Mouse (Mus musculus) gastrocnemius, adult 18-20 months (tissue): ENCODE data around the gene BC048507. TPM values are rescaled to one million over a fixed set of nuclear protein-coding genes. Genes with fewer than 3 reads are reported as not detected.
A peak's percentile ranks its signal among the peaks of the same experiment; 100 is the strongest.
"Not testable (repeated sequence)": the region's sequence is repeated elsewhere in the genome, so short reads cannot be mapped to it uniquely, and the experiment has no call there.

Source experiments
- DNase-seq: peaks from one replicate; pipeline ENCODE4 v3.0.0; 2021; ENCODE audit warnings: low spot score
- long read RNA-seq, 2 experiments: library from polyadenylated mRNA; stranded (forward); transcript quantifications; one replicate each; pipeline ENCODE4 v2.0.0; 2021
- total RNA-seq, 2 experiments: library from RNA; stranded (reverse); gene quantifications; 2 replicates each; pipeline ENCODE4 v1.2.3; 2021

BC048507 gene
- not detected for total RNA-seq
- long read RNA-seq, experiment 1 = 0 reads
- long read RNA-seq, experiment 2 = 0 reads

DNA sequence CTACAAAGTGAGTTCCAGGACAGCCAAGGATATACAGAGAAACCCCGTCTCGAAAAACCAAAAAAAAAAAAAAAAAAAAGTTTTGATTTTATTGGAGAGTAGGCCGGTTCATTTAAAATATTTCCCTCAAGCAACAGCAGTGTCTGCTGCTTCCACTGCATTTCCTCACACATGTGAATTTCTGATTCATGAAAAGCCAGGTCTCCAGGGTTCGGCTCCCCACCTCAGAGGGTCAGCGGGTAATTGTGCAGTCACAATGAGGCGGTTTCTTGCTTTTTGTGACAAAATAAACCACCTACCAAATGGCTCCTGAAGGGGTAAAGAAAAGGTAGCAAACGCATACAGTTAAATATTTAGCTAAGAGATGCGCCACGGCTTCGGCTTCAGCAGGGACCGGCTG is at the start of gene BC048507:
Gene BC048507 (plus strand): TSS at position 301 of the 400 bp plus-strand sequence.
- DNase-seq = no peak

DNA sequence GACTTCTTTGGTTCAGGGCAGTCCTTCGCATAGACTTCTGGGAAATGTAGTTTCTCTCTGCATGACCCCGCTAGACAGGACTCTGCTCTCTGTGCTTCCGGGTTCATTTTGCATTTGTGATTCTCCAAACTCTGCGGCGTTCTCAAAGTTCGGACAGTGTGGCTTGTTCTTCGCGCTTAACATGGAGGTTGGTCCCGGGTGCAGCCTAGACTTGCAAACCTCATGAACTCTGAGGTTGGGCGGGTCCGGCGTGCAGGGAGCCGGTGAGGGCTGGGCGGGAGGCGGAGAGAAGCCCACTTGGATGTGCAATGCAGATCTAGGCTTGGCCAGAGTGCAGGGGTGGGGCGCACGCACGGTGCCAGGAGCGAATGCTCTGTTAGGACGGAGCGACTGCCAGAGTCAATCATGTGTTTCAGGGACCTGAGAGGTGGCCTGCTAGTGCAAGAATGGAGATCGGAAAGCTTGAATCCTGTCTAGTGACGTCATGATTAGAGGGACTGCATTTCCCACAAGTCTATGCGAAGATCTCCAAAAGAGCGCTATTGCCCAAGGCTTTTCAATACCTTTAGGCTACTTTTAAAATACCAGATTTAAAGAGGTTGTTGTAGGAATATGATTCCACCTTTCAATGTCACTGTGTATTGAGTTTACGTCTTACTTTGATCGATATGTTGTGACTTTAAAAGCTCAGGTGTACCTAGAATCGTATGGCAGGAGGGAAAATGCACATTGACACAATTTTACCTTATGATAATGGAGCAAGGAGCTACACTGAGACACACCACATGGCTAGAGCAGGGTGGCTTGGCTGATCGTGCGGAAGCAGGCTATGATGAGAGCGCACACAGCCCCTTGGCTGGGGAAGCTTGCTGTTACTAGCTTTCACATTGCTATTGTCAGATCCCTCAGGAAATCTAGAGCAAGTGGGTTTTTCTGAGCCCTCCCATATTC is 49.1 kb upstream of the BC048507 start, which contains the start of gene Zfp273:
Gene Zfp273 (plus strand): TSS at position 31 of the 951 bp plus-strand sequence.
- DNase-seq = peak; percentile 82

DNA sequence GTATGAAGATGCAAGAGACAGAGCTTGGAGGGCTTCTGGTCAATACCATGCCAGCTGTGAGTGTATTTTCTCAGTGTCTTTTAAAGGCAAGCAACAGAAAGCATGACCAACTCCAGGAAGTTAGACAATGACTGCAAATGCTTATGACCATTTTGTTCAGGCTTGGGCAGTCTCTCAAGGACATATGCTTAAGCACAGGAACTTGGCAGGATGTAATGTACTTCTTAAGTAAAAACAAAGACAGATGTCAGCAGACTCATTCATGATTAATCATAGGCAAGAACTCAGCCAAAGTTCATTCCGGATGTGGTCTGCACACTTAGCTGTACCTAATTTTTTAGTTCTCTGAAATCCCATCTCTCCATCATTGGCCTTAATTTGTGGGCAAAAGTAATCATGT is 44.5 kb upstream of the BC048507 start:
- DNase-seq = no peak

DNA sequence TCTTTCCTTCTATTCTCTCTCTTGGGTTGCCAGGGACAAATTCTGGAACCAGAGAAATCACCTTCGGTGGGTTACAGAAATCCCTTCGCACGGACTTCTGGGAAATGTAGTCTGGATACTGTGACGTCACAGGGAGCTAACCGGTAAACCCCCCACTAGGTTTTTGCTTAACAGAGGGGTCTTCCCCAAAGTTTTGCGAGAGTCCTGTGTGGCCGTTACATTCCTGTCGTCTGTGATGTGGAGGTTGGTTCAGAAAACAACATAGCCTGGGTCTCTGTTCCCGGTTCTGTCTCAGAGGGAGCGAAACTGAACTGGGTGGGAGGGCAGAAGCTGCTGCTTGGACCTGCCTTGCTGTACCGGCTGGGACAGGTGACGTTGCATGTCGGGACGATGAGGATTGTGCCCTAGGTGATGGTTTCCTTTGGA is 32.2 kb upstream of the BC048507 start, which contains the start of gene Gm10037:
Gene Gm10037 (plus strand): TSS at position 196 of the 426 bp plus-strand sequence.
- peak; percentile 50 for DNase-seq

DNA sequence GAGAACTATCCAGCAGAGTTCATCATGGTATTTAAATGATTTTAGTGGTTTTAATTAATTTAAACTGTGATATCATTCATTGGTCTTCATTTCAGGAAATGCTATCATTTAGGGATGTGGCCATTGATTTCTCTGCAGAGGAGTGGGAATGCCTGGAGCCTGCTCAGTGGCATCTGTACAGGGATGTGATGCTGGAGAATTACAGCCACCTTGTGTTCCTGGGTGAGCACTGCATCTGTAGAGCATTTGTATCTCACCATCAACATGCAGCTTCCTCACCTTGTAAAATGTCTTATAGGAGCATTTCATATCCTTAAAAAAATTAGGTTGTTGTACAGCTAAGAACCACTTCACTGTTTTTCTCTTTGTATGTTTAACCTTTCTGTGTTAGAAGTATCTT is 30.0 kb upstream of the BC048507 start:
- not testable (repeated sequence) for DNase-seq

DNA sequence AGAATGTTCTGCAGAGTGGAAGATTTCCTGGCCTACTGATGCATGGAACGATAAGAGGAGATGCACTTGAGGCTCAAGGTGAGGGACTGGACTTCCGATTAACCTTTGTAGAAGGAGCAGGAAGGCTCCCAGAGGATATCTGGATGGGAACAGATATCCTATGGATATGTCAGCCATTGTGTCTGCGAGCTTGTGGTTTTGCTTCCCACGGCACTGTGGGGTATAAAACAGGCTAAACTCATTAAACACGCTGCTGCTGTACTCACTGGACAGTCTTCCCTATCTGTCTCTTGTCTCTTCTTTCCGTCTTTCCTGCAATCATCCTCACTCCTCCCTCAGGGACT is 19.4 kb upstream of the BC048507 start:
- DNase-seq = no peak

DNA sequence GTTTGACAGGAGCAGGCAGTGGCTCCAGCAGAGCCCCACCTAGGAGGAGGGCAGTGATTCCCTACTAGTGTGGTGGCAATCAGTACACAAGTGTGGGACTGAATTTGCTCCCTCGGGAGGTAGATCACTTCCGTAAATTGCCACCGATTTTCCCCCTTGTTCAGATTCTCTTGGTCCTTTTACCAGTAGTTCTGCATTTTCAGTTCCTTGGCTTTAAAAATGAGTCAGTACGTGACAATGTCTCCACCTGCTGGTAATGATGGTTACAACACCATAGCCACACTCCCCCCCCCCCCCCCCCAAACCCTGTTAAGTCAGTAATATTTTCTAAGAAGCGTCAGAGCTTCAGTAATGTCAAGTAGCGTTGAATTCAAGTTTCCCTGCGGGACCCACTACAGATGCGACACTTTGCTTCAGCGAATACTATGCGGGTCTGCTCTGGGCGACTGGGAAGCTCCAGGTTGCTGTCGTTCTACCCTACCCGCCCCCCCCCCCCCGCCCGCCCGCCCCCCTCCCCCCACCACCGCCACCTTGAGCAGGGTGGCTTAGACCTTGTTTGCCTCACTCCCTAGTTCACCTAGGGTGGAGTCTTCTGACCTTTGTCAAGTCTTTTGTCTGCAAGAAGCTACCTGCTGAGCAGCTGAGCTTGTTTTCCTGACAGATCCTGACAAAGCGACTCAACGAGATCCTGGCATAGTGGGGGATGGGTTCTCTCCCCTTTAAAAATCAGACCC is 18.8 kb upstream of the BC048507 start:
- DNase-seq = peak; percentile 67

DNA sequence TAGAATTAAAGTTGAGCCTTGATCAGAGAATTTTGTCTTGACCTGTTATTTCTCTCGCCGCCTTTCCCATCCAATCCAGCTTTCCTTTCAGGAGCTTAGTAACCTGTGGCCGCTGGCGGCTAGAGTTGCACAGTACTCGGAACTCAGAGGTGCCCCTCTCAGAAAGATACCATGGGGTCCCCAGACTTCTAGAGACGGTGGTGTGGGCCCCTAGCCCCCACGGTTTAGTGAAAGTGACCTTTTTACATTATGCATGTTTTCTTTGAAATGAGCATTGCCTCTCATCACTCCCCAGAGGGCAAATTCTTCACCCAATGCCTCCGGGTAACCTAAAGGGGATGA is 18.3 kb upstream of the BC048507 start:
- no peak for DNase-seq

DNA sequence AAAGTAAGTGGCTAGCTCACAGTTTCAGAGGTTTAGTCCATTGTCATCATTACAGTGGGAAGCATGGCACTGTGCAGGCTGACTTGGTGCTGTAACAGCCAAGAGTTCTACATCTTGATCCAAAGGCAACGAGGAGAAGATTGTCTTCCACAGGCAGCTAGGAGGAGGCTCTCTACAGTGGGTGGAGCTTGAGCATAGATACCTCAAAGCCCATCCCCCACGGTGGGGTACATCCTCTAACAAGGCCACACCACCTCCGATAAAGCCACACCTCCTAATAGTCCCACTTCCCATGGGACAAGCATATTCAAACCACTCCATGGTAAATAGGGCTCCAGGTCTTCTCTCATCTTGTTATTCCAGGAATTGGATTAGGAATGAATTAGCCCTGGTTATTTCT is 12.8 kb upstream of the BC048507 start:
- DNase-seq = no peak

DNA sequence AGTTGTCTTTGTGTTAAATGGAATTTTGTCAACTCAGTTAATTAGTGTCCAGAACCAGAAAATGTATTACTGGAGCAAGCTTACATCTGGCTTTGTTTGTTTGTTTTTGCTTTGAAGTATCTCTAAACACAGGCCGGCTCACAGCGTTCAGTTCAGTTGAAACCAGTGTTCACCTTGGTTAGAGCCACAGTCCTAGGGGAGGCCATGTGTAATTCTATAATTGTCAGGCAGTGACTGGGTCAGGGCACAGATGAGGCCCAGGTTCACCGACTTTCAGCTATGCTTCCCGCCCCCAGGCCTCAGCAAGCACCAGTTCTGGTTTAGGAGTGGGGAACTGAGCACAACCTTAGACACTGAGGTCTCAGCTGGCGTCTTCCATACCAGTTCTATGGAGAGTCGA is 10.0 kb upstream of the BC048507 start:
- DNase-seq = no peak

DNA sequence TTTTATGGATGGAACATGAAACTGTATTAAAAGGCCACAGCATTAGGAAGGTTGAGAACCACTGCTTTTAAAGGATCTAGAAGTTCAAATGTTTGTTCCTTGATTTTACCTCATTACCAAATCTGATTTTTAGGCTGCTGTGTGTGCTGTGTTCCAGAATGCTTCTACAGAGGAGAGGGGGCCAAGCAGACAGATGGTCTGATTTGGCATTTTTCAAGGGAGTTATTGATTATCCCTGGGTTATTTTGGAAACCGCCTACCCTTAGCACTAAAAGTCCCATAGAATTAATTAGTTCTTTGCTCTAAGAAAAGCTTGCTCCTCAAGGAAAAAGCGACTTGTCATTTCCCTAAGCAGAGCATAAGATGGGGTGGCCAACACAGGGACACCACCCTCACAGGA is 9.1 kb upstream of the BC048507 start:
- DNase-seq = no peak

DNA sequence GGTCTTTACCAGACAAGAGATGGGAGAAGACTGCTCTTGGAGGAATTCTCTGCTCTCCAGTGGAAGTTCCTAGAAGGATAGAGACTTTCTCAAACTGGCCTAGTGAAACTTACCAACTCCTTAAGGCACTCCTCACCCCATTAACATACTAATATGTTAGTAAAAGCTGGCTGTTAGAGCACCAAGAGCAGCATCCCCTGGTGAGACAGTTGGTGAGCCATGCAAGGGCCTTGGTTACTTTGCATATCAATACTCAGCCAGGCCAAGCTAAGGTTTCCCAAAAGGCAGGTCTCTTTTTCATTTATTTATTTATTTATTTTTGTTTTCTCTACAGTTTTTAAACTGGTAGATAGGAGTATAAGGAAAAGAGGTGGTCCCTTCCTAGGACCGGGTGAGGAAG is 5.8 kb upstream of the BC048507 start:
- no peak for DNase-seq

DNA sequence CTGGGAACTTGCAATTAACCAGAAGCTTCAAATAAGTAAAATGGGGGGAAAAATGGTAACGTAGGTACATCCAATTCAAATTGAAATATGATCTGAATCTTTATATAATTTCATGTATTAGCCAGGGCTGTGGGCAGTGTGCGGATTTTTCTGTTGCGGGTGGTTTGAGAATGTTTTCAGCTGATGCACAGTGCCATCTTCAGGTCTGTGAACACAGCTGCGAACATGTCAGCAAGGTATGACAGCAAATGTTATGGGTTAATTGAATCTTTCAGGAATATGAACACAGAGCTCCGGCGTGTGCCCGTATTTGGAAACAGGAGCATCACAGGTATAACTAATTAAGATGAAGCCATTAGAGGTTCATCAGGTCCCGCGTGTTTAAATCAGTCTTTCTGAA is 618 bp upstream of the BC048507 start:
- DNase-seq = no peak

DNA sequence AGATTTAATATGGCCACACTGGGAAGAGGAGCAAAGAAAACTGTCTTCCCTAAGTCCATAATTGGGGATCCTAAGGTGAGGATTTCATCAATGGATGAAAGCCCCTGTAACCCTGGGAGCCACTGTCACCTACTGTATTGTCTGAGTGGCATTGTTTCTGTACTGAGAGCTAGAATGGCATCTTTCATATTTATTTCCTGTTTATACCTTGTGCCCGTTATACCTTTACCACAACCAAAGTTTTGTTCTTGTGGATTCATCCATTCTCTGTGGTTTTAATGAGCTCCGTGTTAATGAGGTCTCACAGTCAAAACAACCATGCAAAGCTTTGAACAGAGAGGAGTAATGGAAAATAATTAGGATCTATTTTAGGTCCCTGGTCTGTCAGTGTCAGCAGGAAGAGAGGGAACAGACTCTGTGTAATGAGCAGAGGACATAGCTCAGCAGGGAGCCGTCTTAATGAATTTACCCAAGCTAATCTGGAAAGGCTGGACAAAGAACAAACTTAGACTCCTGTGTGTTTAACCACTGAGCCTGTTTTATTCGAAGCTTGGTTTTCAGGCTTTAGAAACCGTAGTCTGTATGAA is 1.7 kb downstream of the BC048507 start:
- no peak for DNase-seq

DNA sequence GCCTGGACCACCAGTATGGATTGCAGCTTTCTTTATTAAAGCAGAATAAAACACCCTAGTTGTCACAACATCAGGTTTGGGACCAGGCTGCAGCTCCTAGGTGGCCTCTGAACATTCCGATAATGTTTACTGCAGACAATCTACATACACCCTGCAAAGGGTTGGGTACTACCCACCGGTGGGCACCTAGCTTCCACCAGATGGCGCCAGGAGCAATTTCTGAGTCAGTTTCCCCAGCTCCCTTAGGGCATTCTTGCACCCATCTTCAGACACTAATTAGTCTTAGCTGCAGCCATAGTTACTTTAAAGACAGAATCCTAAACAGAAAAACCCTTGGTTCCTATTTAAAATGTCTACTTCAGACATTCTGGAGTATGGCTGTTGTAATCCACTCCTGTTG is 4.8 kb downstream of the BC048507 start:
- DNase-seq = no peak

DNA sequence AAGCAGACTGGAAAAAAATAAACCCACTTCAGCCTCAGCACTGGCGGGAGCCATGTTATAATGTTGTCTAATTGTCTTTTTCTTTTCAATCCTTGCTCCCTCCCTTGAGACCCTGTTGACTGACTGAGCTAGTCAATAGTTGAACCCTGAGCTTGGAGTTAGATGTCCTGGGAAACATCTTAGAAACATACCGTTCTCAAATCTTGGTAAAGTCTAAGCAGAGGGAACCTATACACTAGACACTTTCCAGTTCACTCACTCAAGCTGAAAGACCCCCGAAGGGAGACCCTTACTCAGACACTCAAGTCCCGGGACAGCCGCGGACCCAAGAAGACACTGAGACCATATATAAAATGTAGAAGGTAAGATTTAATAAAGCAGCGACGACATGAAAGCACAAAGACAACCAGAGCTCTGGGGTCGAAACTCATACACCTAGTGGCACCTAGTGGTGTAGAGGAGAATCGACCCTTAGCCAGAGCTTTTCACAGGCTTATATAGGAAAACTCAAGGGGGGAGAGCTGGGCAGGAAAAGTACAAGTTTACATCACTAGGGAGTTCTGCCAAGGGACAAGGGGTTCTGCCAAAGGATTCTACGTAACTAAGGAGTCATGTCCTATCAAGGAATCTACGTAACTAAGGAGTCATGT is 13.0 kb downstream of the BC048507 start:
- DNase-seq = not testable (repeated sequence)

DNA sequence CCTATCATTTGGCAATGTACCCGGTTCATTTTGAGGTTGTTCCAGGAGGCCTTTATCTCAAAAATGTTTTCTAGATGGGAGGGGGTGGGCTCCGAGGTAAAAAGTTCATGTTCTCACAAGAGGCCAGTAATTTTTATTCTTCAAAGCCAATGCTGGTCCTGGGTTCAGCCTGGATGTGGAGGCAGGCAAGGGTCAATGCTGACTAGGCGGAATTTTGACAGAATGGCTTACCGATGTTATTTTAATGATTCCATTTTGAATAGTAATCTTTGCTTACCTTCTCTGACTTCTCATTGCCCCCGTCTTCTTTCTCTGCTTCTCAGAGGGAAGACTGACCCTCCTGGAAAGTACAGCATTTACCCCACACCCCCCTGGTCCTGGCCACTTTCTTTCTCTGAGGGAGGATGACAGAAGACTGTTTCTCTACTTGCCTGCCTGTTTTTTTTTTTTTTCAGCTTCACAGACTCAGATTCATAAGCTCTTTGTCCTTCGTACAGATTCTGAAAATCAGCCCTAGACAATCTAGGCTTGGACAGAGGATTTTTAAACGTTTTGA is 13.7 kb downstream of the BC048507 start:
- no peak for DNase-seq

DNA sequence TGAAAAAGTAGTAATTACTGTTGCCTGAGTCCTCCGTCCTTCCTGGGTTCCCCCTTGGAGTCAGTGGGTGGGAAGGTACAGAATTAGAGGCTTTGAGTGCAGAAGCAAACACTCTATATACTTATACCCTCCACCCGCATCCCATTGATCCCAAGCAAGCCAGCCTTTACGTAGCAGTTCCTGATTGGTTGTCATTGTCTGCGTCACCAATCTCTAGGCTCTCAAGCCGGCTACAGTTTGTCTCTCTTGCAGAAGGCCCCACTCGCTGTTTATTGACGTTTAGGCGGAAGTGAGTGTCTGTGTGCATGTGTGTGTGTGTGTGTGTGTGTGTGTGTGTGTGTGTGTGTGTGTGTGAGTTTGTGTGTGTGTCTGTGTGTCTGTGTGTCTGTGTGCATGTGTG is 20.8 kb downstream of the BC048507 start:
- no peak for DNase-seq

DNA sequence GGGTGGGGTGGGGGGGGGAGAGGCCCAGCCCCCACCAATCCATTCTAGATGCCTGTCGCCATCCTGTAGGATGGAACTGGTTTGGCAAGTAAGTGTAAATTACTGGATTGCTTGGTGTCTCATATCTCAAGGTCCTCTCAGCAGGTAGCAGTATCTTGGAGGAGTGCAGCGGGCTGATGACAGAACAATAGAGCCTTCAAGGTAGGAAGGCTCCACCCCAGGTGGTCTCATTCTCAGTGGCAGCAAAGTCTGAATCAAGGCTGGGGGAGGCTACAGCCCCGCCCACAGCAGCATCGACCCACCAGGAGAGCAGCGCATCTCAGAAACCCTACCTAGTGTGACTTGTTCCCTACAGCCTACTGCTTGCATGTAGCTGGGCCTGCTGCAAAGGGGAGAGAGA is 46.6 kb downstream of the BC048507 start:
- no peak for DNase-seq
